Mouse (Mus musculus): ENCODE measurements around the gene Olfr138.

The Olfr138 gene

DNA sequence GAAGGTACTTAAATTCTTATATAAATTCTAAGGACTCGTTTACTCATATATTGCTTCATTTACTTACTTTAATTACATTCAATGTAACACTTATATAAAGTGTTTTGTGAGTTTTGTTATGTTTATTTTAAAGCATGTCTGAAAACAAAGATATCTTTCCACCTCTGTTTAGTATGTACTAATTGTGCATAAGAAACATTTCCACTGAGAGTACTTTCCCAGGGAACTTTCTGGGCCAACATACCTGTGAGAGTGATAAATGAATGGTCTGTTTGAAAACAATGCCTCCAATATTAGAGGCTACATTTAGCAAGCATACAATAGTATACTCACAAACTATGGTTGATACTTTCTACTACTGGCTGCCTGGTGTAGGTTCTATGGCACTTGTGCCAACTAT lies at the start of gene Olfr138:
Olfr138 (plus strand) TSS at position 301 of the 400 bp plus-strand sequence.
- Histone ChIP-seq H3K36me3 (ENCODE audit: control insufficient read depth, insufficient read depth, low read length, poor library complexity, severe bottlenecking) (no peaks in the 10 kb centered on the region), H3K27me3 (ENCODE audit: control insufficient read depth, insufficient read depth, low read length, poor library complexity, severe bottlenecking) (no peaks in the 10 kb centered on the region)
- DNase-seq (ENCODE audit: low read depth, low spot score): no peak

DNA sequence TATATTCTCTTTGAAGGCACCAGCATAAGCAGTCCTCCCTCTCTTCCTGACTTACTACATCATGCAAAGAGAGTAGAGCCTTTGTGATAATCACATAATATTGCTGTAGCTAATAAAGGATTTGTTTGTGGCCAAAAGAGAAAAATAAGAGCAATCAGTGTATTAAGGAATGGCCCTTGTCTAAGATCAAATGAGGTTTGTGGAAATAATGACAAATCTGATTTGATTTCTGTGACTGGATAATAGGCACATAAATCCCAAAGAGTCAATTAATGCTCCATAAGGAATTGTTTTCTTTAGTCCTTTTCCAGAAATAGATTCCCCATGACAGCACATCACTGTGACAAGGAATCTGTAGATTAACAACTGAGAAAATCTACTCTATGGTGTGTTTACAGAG lies 46.6 kb downstream of the Olfr138 start, which contains the start of gene Olfr137:
Olfr137 (minus strand) TSS at position 101 of the 400 bp plus-strand sequence.
- Histone ChIP-seq H3K27me3 (ENCODE audit: control insufficient read depth, insufficient read depth, low read length, poor library complexity, severe bottlenecking) (no peaks in the 10 kb centered on the region), H3K36me3 (ENCODE audit: control insufficient read depth, insufficient read depth, low read length, poor library complexity, severe bottlenecking) (no peaks in the 10 kb centered on the region)
- DNase-seq (ENCODE audit: low read depth, low spot score): no peak

Measured in splenic B cell, adult 2 months (primary cell).